Mouse (Mus musculus): Measurements from ENCODE around the gene Gm5127. TPM values are rescaled to one million over a fixed set of nuclear protein-coding genes. Genes with fewer than 3 reads are reported as not detected.

The Gm5127 gene
- polyA plus RNA-seq, 1 experiment from 2014 or later: 0.09 TPM

Small RNA genes within 50 kb of the gene (microRNA-seq; reads per million reads assigned to microRNA genes)
- gene Gm22102 (ENCODE audit: borderline number of aligned reads): not detected

Other genes starting within 250 kb of the Gm5127 start
- gene Fndc3c1, start 97.8 kb upstream of the Gm5127 start, polyA plus RNA-seq (2015; fragmentation: Nextera tagmentation; extraction: Ambion mirVana): not detected in 2 replicates
- 2.4 and 2.5 TPM in 2 replicates for gene Cysltr1, start 20.5 kb downstream of the Gm5127 start, polyA plus RNA-seq (2015; fragmentation: Nextera tagmentation; extraction: Ambion mirVana)

Data from thymus, postnatal 0 days (tissue).